8 mouse cellular contexts compared by ENCODE assay signal in genomic region chr6:122560427-122560826, GRCm38 (mm10). TPM values are rescaled to one million over a fixed set of nuclear protein-coding genes. Genes with fewer than 3 reads are reported as not detected.
DNase-seq lines count a peak whose midpoint lies in the region; ATAC-seq lines count a peak whose summit lies in the region.

No protein-coding gene starts in this region.

- DNase-seq in 3T3-L1 (ENCODE audit: low read depth, low spot score), result peak; percentile 92
- DNase-seq in adrenal gland, postnatal 25 days, result peak; percentile 67
- DNase-seq in embryonic facial prominence, embryonic 11.5 days (ENCODE audit: low spot score), result peak; percentile 90
- DNase-seq in heart, adult 18-20 months, result peak; percentile 62 to 86
- peak; percentile 77 for DNase-seq in kidney, adult 18-20 months
- DNase-seq in limb, embryonic 11.5 days (ENCODE audit: low spot score), result peak; percentile 91
- peak; percentile 57 to 72 for DNase-seq in spleen, adult 18-20 months

- 16% methylated on average over 17 of the region's 17 CpGs for WGBS in embryonic facial prominence, embryonic 11.5 days
- 16% methylated on average over 17 of the region's 17 CpGs for WGBS in limb, embryonic 11.5 days
- WGBS in midbrain, embryonic 15.5 days, result 15% methylated on average over 17 of the region's 17 CpGs

- no peaks in the 10 kb centered on the region for H3K36me3 ChIP-seq in embryonic facial prominence, embryonic 11.5 days (replicated peaks; ENCODE audit: control insufficient read depth, insufficient read depth, low read depth, low read length)
- H3K36me3 ChIP-seq in limb, embryonic 11.5 days (ENCODE audit: control insufficient read depth, insufficient read depth, low read length), result no peaks in the 10 kb centered on the region
- H3K36me3 ChIP-seq in midbrain, embryonic 15.5 days (replicated peaks), result no peaks in the 10 kb centered on the region

- no peak overlapping the region for H3K27ac ChIP-seq in embryonic facial prominence, embryonic 11.5 days (replicated peaks; ENCODE audit: low read depth, low read length)
- H3K27ac ChIP-seq in limb, embryonic 11.5 days (replicated peaks; ENCODE audit: low read depth, low read length), result no peak overlapping the region
- no peak overlapping the region for H3K27ac ChIP-seq in midbrain, embryonic 15.5 days

- H3K4me1 ChIP-seq in embryonic facial prominence, embryonic 11.5 days (ENCODE audit: control insufficient read depth, insufficient read depth, low read length), result no peaks in the 10 kb centered on the region
- no peaks in the 10 kb centered on the region for H3K4me1 ChIP-seq in limb, embryonic 11.5 days (ENCODE audit: control insufficient read depth, insufficient read depth, low read length)
- peaks cover 21% of the 10 kb centered on the region for H3K4me1 ChIP-seq in midbrain, embryonic 15.5 days

- H3K9ac ChIP-seq in embryonic facial prominence, embryonic 11.5 days (replicated peaks; ENCODE audit: low read length), result no peak overlapping the region
- no peak overlapping the region for H3K9ac ChIP-seq in limb, embryonic 11.5 days (ENCODE audit: low read length)
- H3K9ac ChIP-seq in midbrain, embryonic 15.5 days, result no peak overlapping the region

- no peak overlapping the region for H3K4me2 ChIP-seq in embryonic facial prominence, embryonic 11.5 days (ENCODE audit: low read depth, low read length)
- H3K4me2 ChIP-seq in limb, embryonic 11.5 days (ENCODE audit: low read depth, severe bottlenecking), result peak overlapping the region; percentile 10; the same call in 1 of the 2 replicates
- H3K4me2 ChIP-seq in midbrain, embryonic 15.5 days, result peak overlapping the region; percentile 40

- H3K4me3 ChIP-seq in embryonic facial prominence, embryonic 11.5 days (ENCODE audit: low read depth, low read length), result no peak overlapping the region
- no peak overlapping the region for H3K4me3 ChIP-seq in limb, embryonic 11.5 days (ENCODE audit: low read depth, low read length)
- H3K4me3 ChIP-seq in midbrain, embryonic 15.5 days, result peak overlapping the region; percentile 10; the same call in 1 of the 2 replicates

- no peaks in the 10 kb centered on the region for H3K27me3 ChIP-seq in embryonic facial prominence, embryonic 11.5 days (ENCODE audit: control insufficient read depth, insufficient read depth, low read length)
- no peaks in the 10 kb centered on the region for H3K27me3 ChIP-seq in limb, embryonic 11.5 days (ENCODE audit: control insufficient read depth, insufficient read depth, low read length)
- H3K27me3 ChIP-seq in midbrain, embryonic 15.5 days (replicated peaks), result peaks cover 4% of the 10 kb centered on the region; the same call in 1 of the 2 replicates

- no peak for ATAC-seq in embryonic facial prominence, embryonic 11.5 days (replicated peaks; ENCODE audit: insufficient number of reproducible peaks, low FRiP score, low TSS enrichment, low read depth)
- no peak for ATAC-seq in limb, embryonic 11.5 days (ENCODE audit: insufficient number of reproducible peaks, low FRiP score, low TSS enrichment, low read depth)
- peak; percentile 44 for ATAC-seq in midbrain, embryonic 15.5 days (replicated peaks)

- H3K9me3 ChIP-seq in embryonic facial prominence, embryonic 11.5 days (replicated peaks; ENCODE audit: control insufficient read depth, low read length), result no peaks in the 10 kb centered on the region
- H3K9me3 ChIP-seq in limb, embryonic 11.5 days (ENCODE audit: control insufficient read depth, low read length), result no peaks in the 10 kb centered on the region
- H3K9me3 ChIP-seq in midbrain, embryonic 15.5 days, result no peaks in the 10 kb centered on the region

RNA-seq across cellular contexts. Expression of gene Aicda, which starts 6.8 kb away (rescaled TPM):
- total RNA-seq in adrenal gland, postnatal 25 days (2021), result not detected in 2 replicates
- polyA plus RNA-seq in embryonic facial prominence, embryonic 11.5 days (2014; fragmentation: Nextera tagmentation; extraction: Ambion mirVana), result 0.17 TPM in 1 of 2 replicates, not detected in the other
- total RNA-seq in heart, adult 18-20 months (2021), result not detected
- polyA plus RNA-seq in limb, embryonic 11.5 days (2014; fragmentation: Nextera tagmentation; extraction: Ambion mirVana), result 0.09 and 0.24 TPM in 2 replicates
- 0.40 and 0.56 TPM in 2 replicates for polyA plus RNA-seq in midbrain, embryonic 15.5 days (2015; fragmentation: Nextera tagmentation; extraction: Ambion mirVana)

RNA-seq across cellular contexts. Expression of gene Apobec1, which starts 41.8 kb away (rescaled TPM):
- 6.1 and 8.7 TPM in 2 replicates for total RNA-seq in adrenal gland, postnatal 25 days (2021)
- polyA plus RNA-seq in embryonic facial prominence, embryonic 11.5 days (2014; fragmentation: Nextera tagmentation; extraction: Ambion mirVana), result 1.0 and 2.6 TPM in 2 replicates
- total RNA-seq in heart, adult 18-20 months (2021), result 1 to 10 TPM; 4.5 to 5.1 TPM
- polyA plus RNA-seq in limb, embryonic 11.5 days (2014; fragmentation: Nextera tagmentation; extraction: Ambion mirVana), result 0.79 and 1.7 TPM in 2 replicates
- polyA plus RNA-seq in midbrain, embryonic 15.5 days (2015; fragmentation: Nextera tagmentation; extraction: Ambion mirVana), result 1.5 and 2.2 TPM in 2 replicates

RNA-seq across cellular contexts. Expression of gene Gdf3, which starts 49.5 kb away (rescaled TPM):
- total RNA-seq in adrenal gland, postnatal 25 days (2021), result not detected in 2 replicates
- not detected in 2 replicates for polyA plus RNA-seq in embryonic facial prominence, embryonic 11.5 days (2014; fragmentation: Nextera tagmentation; extraction: Ambion mirVana)
- total RNA-seq in heart, adult 18-20 months (2021), result not detected
- polyA plus RNA-seq in limb, embryonic 11.5 days (2014; fragmentation: Nextera tagmentation; extraction: Ambion mirVana), result 0.07 and 0.14 TPM in 2 replicates
- polyA plus RNA-seq in midbrain, embryonic 15.5 days (2015; fragmentation: Nextera tagmentation; extraction: Ambion mirVana), result not detected in 2 replicates

RNA-seq across cellular contexts. Expression of gene Mfap5, which starts 54.8 kb away (rescaled TPM):
- total RNA-seq in adrenal gland, postnatal 25 days (2021), result 7.5 and 8.6 TPM in 2 replicates
- polyA plus RNA-seq in embryonic facial prominence, embryonic 11.5 days (2014; fragmentation: Nextera tagmentation; extraction: Ambion mirVana), result 0.60 and 1.9 TPM in 2 replicates
- 10 to 100 TPM; 18.1 to 19.6 TPM for total RNA-seq in heart, adult 18-20 months (2021)
- polyA plus RNA-seq in limb, embryonic 11.5 days (2014; fragmentation: Nextera tagmentation; extraction: Ambion mirVana), result 0.33 and 0.44 TPM in 2 replicates
- polyA plus RNA-seq in midbrain, embryonic 15.5 days (2015; fragmentation: Nextera tagmentation; extraction: Ambion mirVana), result 2.3 and 3.7 TPM in 2 replicates
